Mouse (Mus musculus) thymus, postnatal 14 days (tissue): ENCODE measurements around the gene Taf10.
"Not testable (repeated sequence)": the region's sequence is repeated elsewhere in the genome, so short reads cannot be mapped to it uniquely, and the experiment has no call there.

Experiments
- DNase-seq: peaks from one replicate; pipeline ENCODE4 v3.0.0; 2021

Taf10 gene

GRCm38 (mm10) chr7:105751491-105752433 is 7.6 kb upstream of the Taf10 start, which contains the start of gene Tpp1:
Gene Tpp1, minus strand, starts transcription at chr7:105752235.
- DNase-seq = peak; percentile 93

- no peak for DNase-seq
Observed at GRCm38 (mm10) chr7:105747776-105748175, 3.6 kb upstream of the Taf10 start.

DNA sequence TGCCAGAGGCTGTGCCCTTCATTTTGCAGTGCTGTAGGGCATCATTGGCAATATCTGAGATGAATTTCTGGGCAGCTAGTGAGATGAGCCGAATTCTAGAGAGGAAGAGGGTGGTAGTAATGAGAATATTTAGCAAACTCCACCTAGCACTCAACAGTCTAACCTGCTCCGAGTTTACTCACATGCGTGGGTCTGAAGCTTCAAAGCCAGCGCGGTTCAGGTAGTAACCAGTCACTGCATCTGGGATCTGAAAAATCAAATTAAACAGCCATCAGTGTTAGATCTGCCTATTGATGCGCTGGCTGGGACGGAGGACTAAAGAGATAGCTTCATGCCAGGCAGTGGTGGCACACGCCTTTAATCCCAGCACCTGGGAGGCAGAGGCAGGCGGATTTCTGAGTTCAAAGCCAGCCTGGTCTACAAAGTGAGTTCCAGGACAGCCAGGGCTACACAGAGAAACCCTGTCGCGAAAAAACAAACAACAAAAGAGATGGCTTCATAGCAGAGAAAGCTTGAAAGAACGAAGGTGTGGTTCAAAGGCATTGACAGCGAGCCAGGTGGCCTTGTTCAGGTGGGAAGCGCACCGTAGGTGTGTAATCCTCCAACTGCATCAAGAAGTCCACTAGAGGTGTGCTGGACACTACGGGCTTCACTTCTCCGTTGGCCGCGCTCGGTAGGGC is 775 bp downstream of the Taf10 start:
- DNase-seq = not testable (repeated sequence)

- DNase-seq = not testable (repeated sequence)
Observed at GRCm38 (mm10) chr7:105742539-105743215, 1.5 kb downstream of the Taf10 start.

- DNase-seq = no peak
Observed at GRCm38 (mm10) chr7:105741978-105742377, 2.2 kb downstream of the Taf10 start.

- no peak for DNase-seq
Observed at GRCm38 (mm10) chr7:105740851-105741250, 3.3 kb downstream of the Taf10 start.

DNA sequence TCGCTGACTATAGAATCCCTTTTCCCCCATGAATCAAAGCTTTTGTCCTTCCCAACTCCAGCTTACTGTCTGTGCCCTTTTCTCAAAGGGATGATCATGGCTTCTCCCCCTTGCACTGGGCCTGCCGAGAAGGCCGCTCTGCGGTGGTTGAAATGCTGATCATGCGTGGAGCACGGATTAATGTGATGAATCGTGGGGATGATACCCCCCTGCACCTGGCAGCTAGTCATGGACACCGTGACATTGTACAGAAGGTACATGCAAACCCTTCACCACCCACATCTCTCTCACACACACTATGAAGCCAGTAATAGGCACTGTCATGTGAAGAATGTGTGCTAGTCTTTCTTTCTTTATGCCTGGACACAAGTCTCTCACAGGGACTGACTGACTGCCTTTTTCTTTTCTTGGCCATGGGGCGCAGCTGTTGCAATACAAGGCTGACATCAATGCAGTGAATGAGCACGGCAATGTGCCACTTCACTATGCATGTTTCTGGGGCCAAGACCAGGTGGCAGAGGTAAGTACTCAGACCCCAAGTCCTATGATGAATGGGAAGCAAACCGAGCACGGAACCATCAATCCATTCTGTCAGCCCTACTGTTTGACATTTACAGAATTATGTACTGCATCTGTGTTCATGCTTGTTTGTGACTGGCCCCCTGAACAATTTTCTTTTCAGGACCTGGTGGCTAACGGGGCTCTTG is 3.9 kb downstream of the Taf10 start:
- no peak for DNase-seq

DNA sequence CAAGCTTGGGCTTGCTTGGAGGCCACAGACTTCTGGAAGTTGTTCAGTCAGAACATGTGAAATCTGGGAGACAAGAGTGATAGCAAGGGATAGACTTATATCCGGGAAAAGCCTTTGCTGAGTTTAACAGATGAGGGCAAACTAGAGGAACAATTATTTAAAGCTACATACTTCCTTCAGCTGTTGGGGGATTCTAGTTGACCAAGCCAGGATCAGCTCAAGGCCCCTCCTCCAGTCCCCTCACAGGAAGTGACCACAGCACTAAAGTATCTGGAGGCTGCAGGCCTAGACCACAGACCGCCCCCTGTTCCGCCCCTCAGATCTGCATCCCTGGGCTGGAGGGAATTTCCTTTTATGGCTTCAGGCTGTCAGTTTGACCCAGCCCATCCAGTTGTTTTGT is 5.2 kb downstream of the Taf10 start:
- no peak for DNase-seq

DNA sequence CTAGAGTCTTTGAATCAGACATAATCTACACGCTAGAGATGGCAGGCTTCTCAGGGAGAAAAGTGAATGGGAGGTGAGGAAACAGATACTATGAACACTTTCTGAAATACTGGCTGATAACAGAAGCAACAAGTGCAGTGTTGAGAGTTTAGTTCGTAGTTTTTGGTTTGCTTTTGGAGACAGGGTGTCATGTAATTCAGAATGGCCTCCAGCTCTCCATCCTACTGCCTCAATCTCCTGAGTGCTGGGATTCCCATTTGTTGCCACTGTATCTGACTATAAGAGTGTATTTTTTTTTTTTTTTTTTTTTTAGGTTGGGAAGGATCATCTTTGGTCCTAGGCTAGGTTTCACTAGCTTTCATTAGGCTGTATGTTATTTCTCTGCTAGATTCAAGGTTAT is 5.9 kb downstream of the Taf10 start:
- no peak for DNase-seq

DNA sequence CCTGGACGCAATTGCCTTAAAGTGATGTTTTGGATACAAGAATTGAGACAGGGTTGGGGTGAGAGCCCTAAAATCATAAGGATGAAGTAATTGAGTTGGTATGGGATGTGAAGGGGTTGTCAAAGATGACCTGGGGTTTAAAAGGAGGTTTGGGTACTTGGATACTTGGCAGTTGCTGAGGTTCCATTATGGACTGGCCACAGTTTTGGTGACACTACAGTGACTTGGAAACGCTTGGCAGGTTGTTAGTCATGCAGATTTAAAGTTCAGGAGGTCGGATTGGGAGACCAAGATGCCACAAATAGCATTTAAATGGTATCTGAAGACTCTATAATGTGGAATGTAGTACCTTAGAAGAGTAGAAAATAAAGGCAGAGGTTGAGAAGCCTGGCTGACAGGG is 6.5 kb downstream of the Taf10 start:
- DNase-seq = no peak

- DNase-seq = peak; percentile 48
Observed at GRCm38 (mm10) chr7:105736911-105737521, 7.1 kb downstream of the Taf10 start, which contains the start of gene Rrp8. Gene Rrp8, minus strand, starts transcription at chr7:105737385.

DNA sequence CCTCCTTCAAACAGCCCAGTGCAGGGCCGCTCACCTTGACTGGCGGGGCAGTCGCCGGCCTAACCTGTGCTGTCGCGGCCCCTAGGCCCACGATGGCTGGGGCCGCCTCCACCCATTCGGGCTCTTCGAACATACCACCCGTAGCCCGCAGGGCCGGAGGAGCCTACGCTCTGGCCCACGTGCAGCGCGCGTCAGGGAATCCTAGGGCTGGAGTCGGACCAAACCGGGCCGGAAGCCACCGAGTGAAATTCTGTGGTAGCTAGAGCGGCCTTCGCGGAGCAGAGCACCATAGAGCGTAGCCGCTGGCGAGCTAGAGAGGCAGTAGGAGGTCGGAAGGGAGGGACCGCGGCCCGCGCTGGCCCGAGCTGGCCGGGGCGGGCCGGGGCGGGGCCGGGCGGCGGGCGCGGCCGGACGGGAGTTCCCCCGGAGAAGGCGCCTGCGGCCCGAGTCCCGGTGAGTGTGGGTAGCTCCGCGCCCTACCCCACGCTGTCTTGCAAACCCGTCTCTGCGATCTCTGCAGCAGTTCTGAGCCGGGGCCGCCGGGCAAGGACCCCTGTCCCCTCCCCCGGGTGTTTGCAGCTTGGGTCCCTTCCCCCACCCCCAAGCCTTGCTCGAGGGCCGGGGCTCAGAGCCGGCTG is 7.8 kb downstream of the Taf10 start, which contains the start of gene Ilk:
TSS of gene Ilk (plus strand) at position 329 of the 638 bp plus-strand sequence.
- DNase-seq = peak; percentile 87

DNA sequence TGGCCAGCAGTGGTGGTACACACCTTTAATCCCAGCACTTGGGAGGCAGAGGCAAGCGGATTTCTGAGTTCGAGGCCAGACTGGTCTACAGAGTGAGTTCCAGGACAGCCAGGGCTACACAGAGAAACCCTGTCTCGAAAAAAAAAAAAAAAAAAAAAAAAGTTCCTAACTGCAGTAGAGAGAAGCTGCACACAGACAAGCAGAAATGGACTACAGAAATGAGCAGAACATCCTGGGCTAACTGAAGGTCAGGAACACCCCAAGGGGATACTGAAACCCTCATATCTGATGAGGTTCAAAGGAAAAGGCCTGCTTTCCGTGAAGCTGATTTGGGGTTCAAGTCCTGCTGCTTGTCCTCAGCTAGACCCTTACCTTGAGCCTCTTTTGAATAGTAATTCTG is 8.7 kb downstream of the Taf10 start:
- not testable (repeated sequence) for DNase-seq

DNA sequence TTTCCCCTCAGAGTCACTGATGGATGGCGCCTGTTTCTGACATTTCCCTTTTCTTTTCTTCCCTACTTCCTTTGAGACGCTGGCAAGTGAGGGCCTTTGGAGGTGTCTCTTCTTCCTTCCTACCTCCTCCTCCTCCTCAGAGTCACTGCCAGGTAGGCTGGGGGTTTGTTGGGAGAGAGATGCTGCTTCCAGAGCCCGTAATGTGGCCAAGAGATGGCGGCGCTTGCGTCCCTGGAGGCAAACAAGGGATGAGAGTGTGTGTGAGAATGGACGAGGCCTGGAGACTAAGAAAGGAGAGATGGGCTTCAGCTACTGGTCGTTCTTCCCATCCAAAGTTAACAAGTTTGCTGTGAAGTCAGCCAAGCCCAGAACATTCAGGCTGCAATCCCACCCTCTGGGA is 9.3 kb downstream of the Taf10 start:
- DNase-seq = no peak

- no peak for DNase-seq
Observed at GRCm38 (mm10) chr7:105733836-105734235, 10.3 kb downstream of the Taf10 start.

- DNase-seq = no peak
Observed at GRCm38 (mm10) chr7:105728701-105729428, 15.3 kb downstream of the Taf10 start.

GRCm38 (mm10) chr7:105726980-105727325 is 17.2 kb downstream of the Taf10 start:
- no peak for DNase-seq

DNA sequence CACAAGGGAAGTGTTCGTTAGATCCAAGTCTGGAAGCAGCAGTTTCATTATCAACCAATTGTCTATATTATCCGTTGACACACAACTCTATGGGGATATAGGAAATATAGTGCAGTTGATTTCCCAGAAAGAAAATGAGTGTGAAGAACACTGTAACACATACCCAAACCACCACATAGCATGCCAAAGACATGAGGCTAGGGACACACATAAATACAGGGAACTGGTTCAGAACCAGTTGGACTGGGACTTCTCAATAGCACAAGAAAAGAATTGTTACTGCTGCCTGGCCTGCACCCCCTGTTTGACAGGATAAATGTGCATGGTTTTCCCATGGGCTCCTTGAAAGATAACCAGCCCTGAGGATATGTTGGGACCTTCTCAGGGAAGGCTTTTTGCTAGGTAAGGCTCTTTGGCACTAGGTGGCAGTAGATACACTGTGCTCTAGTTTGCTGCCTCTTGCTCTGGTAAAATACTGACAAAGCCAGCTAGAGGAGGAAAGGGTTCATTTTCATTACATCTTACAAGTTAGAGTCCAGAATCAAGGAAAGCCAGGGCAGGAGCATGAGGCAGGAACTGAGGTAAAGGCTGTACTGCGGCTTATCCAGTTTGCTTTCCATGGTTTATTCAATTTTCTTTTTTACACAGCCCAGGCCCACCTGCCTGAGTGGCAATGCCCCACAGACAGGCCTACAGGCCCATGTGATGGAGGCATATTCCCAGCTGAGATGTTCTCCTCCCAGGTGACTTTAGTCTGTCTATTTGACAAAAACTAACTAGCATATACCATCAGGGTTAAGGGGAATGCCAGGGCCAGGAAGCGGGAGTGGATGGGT is 17.8 kb downstream of the Taf10 start:
- DNase-seq = peak; percentile 57

DNA sequence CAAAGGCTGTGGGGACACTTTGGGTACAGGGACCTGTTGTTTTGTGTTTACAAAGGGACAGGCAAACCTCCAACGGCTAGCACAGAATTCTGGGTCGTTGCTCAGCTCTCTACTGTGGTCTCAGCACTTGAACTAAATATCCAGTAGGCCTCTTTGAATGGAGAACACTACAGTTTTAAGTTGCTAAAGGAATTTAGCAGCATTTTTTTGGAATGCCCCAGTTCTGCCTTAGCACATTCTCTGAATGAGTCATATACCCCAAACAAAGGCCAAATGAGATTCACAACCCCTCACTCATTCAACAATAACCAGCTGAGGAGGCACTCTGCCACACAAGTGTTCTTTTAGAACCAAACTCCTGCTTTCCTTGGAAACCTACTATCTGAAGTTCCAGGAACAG is 22.2 kb downstream of the Taf10 start:
- no peak for DNase-seq

DNA sequence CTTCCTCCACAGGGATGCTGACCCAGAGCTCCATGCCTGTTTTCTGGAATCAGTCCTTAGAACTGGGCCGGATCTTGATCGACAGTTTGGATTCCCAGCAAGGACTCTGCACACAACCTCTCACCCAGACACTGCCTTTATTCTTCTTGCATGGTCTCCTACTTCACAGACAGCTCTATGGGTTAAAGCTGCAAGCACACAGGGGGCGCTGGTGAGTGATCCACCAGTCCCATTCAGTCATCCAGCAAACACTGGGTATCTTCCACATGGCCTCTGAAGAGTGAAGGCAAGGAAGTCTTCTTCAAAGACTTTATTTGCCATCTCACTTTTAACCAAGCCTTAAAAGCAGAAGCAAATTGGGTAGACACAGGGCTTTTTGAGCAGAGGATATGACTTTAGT is 28.8 kb downstream of the Taf10 start:
- peak; percentile 17 for DNase-seq
